18 mouse cellular contexts compared by ENCODE assay signal in the genomic region with DNA sequence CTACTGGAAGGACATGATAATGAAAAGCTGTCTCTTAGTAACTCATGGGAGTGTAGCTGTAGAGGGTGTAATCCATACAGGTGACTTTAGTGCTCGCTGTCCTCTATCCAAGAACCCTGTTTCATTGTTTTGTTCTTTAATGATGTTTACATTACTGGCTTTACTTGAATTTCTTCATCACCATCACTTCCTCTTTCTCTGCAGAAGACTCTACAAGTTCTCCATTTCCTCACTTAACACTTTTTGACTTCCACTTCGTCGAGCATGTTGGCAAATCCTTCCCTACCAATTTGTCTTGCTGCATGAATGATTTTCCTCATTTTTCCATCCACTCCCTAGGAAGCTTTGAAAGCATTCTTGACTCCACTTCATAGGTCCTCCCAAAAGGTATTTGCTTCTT. TPM values are rescaled to one million over a fixed set of nuclear protein-coding genes. Genes with fewer than 3 reads are reported as not detected.
A peak's percentile ranks its signal among the peaks of the same experiment; 100 is the strongest.
DNase-seq lines count a peak whose midpoint lies in the region; ATAC-seq and TF ChIP-seq lines count a peak whose summit lies in the region.
"Had no signal": no experiment of that assay in that cellular context is flagged by ENCODE, and none has a peak within 500 bp of the region (broad histone marks: within the 10 kb centered on the region; RNA-seq: fewer than 3 reads in every experiment).

No protein-coding gene starts in this region.

- 58% methylated on average over 3 of the region's 3 CpGs for WGBS in lung, postnatal 0 days
- 90% methylated on average over 3 of the region's 3 CpGs for WGBS in forebrain, embryonic 16.5 days

- DNase-seq in lung, postnatal 0 days (ENCODE audit: low spot score) = peak; percentile 44
- no peak for DNase-seq in lung, postnatal 4 days
- DNase-seq in testis, postnatal 14 days (ENCODE audit: low spot score) = no peak
- DNase-seq in c-Kit-positive CD71-positive TER-119-positive erythroid progenitor cells, embryonic 14.5 days (ENCODE audit: low spot score) = no peak
- DNase-seq: adrenal gland, adult 2 months; adrenal gland, postnatal 25 days; cerebellum, adult 11 months; cerebellum, adult 9-10 months; cerebellum, postnatal 25 days had no signal

- no peak overlapping the region for H3K27ac ChIP-seq in lung, postnatal 0 days (ENCODE audit: low read length)
- no peak overlapping the region for H3K27ac ChIP-seq in forebrain, embryonic 16.5 days (ENCODE audit: low read length)
- H3K27ac ChIP-seq: embryonic facial prominence, embryonic 10.5 days; forebrain, embryonic 13.5 days; hindbrain, embryonic 15.5 days had no signal

- TF ChIP-seq EP300 in lung, postnatal 0 days (IDR thresholded peaks at IDR 0.05) = no peak

- TF ChIP-seq CTCF in lung, postnatal 0 days (IDR thresholded peaks at IDR 0.05) = no peak

- no peaks in the 10 kb centered on the region for H3K27me3 ChIP-seq in lung, postnatal 0 days (replicated peaks; ENCODE audit: insufficient read depth, low read length)
- H3K27me3 ChIP-seq in forebrain, embryonic 16.5 days (replicated peaks; ENCODE audit: control insufficient read depth, insufficient read depth, low read length) = no peaks in the 10 kb centered on the region
- H3K27me3 ChIP-seq: forebrain, embryonic 13.5 days; heart, embryonic 12.5 days; hindbrain, embryonic 15.5 days had no signal

- no peak overlapping the region for H3K4me3 ChIP-seq in lung, postnatal 0 days (ENCODE audit: low read depth, low read length)
- H3K4me3 ChIP-seq in forebrain, embryonic 16.5 days (replicated peaks; ENCODE audit: low read length) = no peak overlapping the region
- H3K4me3 ChIP-seq: embryonic facial prominence, embryonic 10.5 days; forebrain, embryonic 13.5 days; heart, embryonic 12.5 days; hindbrain, embryonic 15.5 days had no signal

- H3K4me1 ChIP-seq in lung, postnatal 0 days (ENCODE audit: insufficient read depth, low read depth, low read length) = no peaks in the 10 kb centered on the region
- H3K4me1 ChIP-seq in forebrain, embryonic 16.5 days (replicated peaks; ENCODE audit: control insufficient read depth, insufficient read depth, low read length) = no peaks in the 10 kb centered on the region
- H3K4me1 ChIP-seq: embryonic facial prominence, embryonic 10.5 days; forebrain, embryonic 13.5 days; heart, embryonic 12.5 days; hindbrain, embryonic 15.5 days had no signal

- no peaks in the 10 kb centered on the region for H3K9me3 ChIP-seq in lung, postnatal 0 days (ENCODE audit: low read length)
- no peaks in the 10 kb centered on the region for H3K9me3 ChIP-seq in forebrain, embryonic 16.5 days (ENCODE audit: control insufficient read depth, low read length)
- H3K9me3 ChIP-seq: embryonic facial prominence, embryonic 10.5 days; forebrain, embryonic 13.5 days; heart, embryonic 12.5 days; hindbrain, embryonic 15.5 days had no signal

- H3K4me2 ChIP-seq in lung, postnatal 0 days (replicated peaks; ENCODE audit: low read depth, low read length) = no peak overlapping the region
- no peak overlapping the region for H3K4me2 ChIP-seq in forebrain, embryonic 16.5 days (ENCODE audit: low read length)
- H3K4me2 ChIP-seq: forebrain, embryonic 13.5 days; heart, embryonic 12.5 days; hindbrain, embryonic 15.5 days had no signal

- H3K36me3 ChIP-seq in lung, postnatal 0 days (ENCODE audit: insufficient read depth, low read length) = no peaks in the 10 kb centered on the region
- H3K36me3 ChIP-seq in forebrain, embryonic 16.5 days (ENCODE audit: control insufficient read depth, insufficient read depth) = no peaks in the 10 kb centered on the region
- H3K36me3 ChIP-seq: embryonic facial prominence, embryonic 10.5 days; heart, embryonic 12.5 days; hindbrain, embryonic 15.5 days had no signal

- no peak overlapping the region for H3K9ac ChIP-seq in lung, postnatal 0 days (replicated peaks; ENCODE audit: low read depth)
- H3K9ac ChIP-seq in forebrain, embryonic 16.5 days (replicated peaks; ENCODE audit: low read depth, low read length) = no peak overlapping the region
- H3K9ac ChIP-seq: forebrain, embryonic 13.5 days; heart, embryonic 12.5 days; hindbrain, embryonic 15.5 days had no signal

- ATAC-seq in lung, postnatal 0 days = no peak
- peak; percentile 99 for ATAC-seq in granulocyte monocyte progenitor cell, adult 5-6 weeks (replicated peaks; ENCODE audit: poor library complexity, severe bottlenecking)
- ATAC-seq in monocyte, adult 5-6 weeks (replicated peaks; ENCODE audit: insufficient number of reproducible peaks, low FRiP score, low TSS enrichment, poor library complexity, severe bottlenecking) = peak; percentile 80
- ATAC-seq in forebrain, embryonic 16.5 days = no peak
- ATAC-seq: forebrain, embryonic 13.5 days; intestine, embryonic 16.5 days; Patski had no signal

RNA-seq across cellular contexts. Expression of gene 4930523C07Rik, which starts 31.1 kb away (rescaled TPM):
- polyA plus RNA-seq in lung, postnatal 0 days (2015; fragmentation: Nextera tagmentation; extraction: Ambion mirVana) = 111 and 115 TPM in 2 replicates
- total RNA-seq in granulocyte monocyte progenitor cell, adult 5-6 weeks (2014; fragmentation: Nextera tagmentation) = 22.9 and 28.4 TPM in 2 replicates
- total RNA-seq in granulocyte monocyte progenitor cell, adult 5-6 weeks (2017) = 53.9 and 82.3 TPM in 2 replicates
- total RNA-seq in monocyte, adult 5-6 weeks (2017) = 80.4 to 126 TPM (median 107 TPM) in 3 replicates
- 2.1 and 2.5 TPM in 2 replicates for polyA plus RNA-seq in forebrain, embryonic 16.5 days (2015; fragmentation: Nextera tagmentation; extraction: Ambion mirVana)

Comparison
In these comparisons a context has a peak if more than half of its experiments do, and no peak if none do; other contexts are left out.
1. ATAC-seq: peak in granulocyte monocyte progenitor cell, adult 5-6 weeks (single experiment) and monocyte, adult 5-6 weeks (single experiment); none in lung, postnatal 0 days (single experiment) and forebrain, embryonic 16.5 days (single experiment).